Mouse (Mus musculus) ovary, adult 18-20 months (tissue): ENCODE results near the gene Mras.

Source experiments
- DNase-seq: peaks from one replicate; pipeline ENCODE4 v3.0.0; 2022; ENCODE audit warnings: low spot score, mixed read lengths

Mras gene

DNA sequence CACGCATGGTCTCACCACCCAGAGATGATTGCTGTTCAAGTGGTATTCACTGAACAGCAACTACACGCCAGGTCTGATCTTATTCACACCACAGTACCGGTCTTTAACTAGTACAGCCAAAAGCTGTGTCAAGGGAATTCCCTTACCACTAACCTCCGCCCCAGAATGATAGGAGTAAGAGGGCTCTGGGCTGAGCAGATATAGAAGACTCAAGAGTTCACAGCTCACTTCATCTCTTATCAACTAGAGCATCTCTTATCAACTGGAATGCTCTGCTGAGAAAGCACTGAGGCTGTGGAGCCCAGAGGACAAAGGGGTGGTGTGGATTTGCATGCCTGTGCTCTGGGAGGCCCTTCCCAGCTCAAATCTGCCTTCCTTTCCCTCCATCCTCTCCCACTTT is 25.4 kb downstream of the Mras start:
- no peak for DNase-seq

DNA sequence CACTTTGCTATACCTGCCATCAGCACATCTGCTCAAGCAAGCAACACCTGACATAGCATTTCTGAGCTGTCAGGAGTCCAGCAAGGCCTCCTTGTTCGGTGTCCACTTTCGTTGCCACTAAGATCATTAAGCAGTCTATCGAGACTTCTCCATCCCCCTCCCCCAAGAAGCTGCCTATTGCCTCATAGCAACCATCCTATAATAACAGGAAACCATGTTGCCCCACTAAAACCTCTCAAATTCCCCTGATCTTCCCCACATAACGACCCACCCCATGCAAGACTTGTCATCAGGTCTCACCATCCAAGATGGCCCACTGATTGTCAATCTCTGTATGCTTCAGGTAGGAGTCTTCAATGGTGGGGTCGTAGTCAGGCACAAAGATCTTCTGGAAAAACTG is 26.1 kb downstream of the Mras start:
- DNase-seq: no peak

DNA sequence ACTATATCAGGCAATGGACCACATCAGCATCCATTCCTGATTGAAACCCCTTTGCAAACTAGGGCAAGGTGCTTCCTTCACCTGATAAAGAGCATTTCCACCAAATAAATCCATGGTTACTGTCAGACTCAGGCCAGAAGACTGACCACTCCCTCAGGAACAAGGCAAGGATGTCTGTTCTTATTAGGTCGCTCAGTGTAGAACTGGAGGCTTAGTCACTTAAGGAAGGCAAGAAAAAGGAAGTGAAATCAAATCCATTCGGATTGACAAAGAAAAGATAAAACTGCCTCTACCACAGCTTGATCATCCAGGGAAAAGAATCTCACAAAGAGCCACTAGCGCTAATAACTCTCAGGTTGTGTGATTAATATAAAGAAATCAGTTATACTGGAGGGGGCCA is 27.9 kb downstream of the Mras start:
- DNase-seq: no peak

DNA sequence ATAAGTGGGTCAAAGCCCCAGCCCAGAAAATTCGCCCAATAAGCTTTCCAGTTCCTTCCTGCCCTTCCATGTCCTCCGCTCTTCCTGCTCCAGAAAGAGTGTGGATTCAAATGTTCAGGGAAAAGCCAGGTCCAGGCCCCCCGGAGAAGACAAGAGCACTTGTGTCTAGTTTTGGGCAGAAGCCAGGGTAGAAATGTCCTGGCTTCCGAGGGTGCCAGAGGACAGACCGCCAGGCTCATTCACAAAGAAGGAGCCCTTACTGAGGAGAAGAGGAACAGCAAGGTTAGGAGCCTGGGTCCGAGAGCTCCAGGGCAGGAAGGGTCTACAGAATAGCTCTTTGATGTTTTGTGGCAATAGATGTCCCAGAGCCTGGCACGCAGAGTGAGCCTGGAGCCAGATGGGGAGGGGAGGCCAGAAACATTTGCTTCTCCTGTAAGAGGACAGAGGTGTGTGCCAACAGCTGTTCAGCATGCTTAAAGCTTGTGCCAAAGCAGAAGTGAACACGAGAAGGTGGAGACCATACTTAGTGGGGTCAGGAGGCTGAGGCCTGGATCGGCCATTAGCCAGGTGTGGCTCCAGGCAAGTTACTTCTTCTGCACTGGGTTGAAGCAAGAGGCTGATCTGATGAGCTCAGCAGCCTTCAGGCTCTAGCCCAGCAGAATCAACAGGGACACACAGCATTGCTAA is 35.8 kb downstream of the Mras start:
- DNase-seq: no peak

DNA sequence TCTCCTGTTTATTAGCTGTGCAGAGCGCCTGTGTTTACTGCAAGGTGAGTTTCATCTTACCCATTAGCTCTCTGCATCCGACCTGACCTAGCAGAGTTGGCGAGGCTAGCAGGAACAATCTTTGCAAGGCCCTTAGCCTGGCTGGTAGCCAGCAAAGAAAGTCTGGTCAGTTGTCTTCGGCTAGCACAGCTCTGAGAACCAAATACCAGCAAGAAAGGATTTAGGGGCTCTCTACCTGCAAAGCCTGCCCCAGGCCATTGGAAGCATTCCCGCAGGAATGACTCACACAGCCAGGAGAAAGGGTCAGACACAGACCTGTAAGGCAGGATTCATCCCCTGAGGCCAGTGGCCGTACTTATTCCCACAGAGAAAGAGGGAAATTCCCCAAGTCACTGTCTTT is 36.4 kb downstream of the Mras start:
- peak; percentile 48 for DNase-seq

DNA sequence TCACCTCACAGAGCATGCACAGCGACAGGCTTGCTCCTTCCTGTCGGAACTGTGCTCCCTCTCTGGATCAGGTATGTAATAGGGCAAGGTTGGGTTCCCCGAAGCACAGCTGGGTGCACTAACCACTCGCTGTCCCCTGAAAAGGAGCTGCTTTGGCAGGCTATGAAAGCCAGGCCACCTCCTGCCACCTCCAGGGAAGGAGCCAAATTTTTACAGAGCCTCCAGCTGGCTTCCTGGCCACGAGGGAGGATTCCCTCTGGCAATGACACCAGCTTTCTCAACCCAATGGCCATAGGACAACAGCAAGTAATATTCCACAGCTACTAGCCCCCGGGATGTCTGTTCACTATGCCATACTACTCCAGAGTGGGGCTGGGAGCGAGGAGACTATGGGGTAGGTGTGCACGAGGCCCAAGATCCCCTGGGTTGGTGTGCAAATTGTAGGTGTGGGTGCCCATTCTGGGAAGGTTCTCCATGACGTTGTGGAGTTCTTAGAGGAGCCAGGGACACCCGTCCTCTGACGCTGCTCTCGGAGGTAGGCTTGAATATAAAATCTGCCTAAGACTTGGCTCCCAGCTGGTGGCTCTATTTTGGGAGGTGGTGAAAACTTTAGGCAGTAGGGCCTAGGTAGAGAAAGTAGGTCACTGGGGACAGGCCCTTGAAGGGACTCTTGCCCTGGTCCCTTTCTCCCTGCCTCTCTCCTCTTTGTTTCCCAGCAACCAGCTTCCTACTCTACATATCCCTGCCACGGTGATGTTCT is 39.9 kb downstream of the Mras start:
- no peak for DNase-seq

DNA sequence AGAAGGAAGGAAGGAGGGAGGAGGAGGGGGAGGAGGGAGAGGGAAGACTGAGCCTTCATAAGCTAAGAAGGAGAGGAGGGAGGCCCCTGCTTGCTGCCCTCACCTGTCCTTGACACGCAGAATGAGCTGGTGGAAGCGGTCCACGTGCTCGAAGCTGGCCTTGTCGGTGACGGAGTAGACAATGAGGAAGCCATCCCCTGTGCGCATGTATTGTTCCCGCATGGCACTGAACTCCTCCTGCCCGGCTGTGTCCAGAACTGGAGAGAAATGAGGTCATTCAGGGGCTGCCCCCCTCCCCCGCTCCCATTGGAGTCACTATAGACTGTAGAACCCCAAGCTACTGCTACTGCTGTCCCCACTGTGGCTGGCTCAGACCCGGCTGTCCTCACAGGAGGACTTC is 42.8 kb downstream of the Mras start:
- DNase-seq: peak; percentile 40

DNA sequence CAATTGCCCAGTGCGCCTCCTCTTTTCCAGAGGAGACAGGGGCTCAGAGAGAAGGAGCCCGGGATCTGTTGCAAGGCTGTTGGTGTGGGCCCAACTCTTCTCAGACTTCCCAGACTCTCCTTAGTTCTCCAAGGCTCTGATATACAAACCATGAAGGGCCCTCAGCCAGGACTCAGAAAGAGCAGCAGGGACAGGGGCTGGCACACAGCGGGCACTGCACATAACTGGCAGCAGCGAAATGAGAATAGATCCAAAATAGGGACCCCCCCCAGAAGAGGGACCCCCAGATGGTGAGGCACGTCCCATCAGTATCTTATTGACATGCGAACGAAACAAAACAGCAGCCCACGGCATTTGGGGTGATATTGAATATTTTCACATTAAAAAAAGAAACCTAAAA is 44.0 kb downstream of the Mras start:
- no peak for DNase-seq

DNA sequence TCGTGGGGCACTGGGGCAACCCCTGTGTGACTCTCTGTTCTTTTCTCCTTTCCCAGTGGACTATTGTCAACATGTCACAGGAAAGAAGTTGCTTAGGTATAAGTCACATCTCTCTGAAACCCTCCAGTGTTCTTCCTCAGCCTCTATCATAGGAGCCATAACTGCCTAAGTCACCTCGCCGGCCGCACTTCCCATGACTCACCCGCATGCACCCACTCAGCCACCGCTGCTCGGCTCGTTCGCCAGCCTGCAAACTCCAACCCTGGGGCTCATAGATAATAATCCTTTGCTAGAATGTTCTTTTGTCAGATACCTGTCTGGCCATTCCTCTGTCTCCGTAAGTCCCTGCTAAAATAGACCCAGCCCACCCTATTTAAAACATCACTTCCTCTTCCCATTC is 45.6 kb downstream of the Mras start:
- no peak for DNase-seq

DNA sequence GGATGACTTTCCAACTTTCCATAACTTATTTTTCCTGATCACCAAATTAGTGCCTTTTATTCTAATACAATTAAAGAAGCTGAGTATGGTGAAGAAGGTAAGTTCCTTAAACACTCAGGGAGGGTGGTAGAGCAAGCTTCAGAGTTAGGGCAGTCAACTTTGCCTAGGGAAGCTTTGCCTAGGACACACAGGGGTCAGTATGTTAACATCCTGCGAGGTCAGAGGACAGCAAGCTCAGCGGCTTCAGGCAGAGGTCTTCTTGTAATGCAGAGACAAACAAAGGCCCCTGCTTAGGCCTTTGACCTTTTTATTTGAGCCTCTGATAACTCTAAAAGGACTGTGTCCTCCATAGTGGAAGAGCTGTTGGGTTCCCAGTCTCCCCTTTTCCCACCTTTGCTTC is 46.5 kb downstream of the Mras start:
- DNase-seq: no peak

DNA sequence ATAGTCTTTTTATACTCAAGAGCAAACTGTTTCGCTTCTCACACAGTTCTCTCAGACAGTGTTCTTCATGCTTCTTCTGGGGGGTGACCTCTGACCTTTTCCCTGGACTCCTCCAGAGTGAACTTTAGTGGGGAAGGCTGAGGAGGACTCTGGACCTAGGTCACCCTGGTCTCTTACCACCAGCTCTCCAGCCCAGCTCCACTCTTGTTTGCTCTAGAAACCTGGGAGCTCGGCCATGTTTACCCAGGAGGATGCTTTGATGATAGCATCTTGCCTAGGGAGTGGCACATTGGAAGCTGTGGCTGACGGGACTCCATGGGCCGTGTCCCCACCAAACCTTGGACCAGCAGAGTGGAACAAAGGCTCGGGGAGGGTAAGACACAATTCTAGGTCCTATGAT is 47.0 kb downstream of the Mras start:
- peak; percentile 60 for DNase-seq

DNA sequence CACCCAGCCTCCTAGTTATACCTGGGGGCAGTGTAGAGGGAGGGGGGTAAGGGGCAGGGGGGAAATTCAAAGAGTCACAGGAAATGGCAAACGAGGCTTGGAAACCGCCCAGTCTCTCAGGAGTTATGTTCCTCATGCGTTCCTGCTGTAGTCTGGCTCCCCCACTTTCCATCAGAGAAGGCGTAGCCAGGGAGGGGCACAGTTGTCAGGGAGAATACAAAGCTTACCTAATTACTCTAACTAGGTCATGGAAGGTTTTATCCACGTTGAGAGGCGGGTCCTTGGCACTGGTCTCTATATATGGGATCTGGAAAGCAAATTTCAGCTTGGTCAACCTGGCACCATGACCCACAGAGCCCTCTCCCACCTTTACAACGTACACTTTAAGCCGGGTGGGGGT is 47.7 kb downstream of the Mras start:
- DNase-seq: no peak

DNA sequence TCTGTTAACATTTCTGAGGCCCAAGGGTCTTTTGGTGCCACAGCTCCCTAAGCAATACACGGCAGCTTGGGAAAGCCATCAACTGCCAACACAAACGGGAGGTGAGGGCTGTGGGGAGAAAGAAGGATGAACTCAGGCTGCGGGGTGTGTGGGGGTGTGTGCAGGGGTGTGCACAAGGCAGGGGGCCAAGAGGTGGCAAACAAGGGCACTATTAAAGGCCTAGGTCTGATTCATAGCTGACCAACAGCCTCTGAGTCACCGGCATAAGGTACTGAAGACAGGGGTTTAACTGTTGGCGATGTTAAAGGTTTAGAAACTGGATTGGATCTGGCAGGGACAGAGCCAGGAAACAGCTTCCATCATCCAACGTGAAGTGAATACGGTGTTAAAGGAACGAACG is 48.3 kb downstream of the Mras start:
- peak; percentile 35 for DNase-seq

DNA sequence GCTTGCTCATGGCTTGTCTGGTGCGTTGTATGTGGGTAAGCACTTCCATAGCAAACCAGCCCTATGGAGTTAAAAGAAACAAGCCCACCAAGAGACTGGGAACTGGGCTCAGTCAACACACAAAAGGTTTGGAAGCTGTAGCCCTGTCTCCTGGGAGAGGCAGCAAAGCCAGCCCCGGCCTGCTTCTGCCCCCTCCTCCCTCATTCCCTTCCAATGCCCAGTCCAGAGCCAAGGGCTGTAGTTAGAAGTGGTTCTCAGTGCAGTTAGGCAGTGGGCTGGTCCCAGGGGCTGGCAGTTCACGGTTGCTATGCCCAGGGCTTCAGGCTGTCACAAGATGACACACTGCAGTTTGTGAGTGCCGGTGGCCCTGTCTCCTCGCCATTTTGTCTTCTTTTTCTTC is 49.1 kb downstream of the Mras start:
- DNase-seq: no peak

DNA sequence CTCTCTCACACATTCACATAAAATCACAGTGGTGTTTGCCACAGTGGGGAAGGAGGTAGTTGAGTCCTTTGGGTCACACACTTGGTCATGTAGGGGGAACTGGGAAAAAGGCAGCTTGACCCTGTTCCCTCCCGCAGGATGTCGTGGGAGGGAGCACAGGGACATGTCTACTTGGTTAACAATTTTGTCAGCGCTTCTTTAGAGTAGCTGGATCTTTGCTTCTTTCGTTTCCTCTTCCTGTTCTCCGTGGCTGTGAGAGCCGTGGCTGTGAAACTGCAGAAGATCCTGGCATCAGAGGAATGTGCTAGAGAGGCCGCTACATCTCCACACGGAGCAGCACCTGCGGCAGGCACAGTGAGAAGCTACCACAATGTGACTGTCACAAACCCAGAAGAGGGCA is 54.6 kb downstream of the Mras start:
- DNase-seq: no peak

DNA sequence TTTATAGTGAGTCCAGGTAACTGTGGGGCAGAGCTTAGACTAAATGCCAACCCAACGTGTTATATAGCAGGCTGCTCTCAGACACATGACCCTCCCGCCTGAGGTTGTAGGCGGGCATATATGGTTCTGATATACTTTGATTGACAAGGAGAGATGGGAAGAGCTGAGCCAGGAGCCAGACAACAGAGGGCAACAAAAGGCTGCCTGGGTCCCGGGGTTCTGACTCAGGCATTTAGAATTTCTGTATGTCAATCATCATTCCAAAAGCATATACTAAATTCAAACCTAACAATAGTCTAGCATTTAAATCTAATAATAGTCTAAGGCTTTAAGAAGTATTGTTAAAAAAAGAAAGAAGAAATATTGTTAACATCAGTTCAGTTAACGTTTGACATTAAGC is 58.0 kb downstream of the Mras start:
- no peak for DNase-seq

DNA sequence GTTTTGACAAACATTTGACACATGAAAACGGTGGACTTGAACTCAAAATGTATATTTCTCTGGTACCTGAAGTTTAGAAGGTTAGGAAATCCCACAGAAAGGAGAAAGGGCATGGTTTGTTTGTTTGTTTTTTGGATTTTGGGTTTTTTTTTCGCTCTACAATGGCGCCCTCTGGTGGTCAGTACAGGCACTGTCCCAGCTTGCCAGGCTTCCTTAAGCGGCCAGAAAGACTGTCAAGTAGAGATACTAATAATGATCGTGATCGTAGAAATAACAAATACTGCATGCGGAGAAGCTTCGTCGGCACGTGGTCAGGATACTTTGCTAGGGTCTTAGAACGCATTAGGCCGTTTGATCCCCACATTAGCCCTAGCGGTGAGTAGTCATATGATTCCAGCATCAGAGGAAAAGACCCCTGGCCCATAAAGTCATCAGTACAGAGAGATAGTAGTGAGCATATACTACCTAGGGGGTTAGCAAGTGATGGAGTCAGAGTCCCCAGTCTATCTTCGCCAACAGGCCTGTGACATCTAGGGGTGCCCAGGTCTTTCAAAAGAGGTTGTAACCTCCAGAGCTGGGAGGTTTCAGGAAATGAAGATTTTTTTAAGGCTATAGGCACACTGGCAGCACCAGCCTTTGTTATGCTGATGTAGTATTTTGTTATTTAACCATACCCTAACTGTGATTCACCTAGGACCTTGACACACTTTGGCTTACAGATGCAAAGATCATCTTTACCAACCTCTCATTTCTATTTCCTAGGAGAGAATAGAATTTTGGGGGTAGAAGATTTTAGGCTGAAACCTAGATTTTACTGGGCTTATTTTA is 60.4 kb downstream of the Mras start:
- DNase-seq: no peak

DNA sequence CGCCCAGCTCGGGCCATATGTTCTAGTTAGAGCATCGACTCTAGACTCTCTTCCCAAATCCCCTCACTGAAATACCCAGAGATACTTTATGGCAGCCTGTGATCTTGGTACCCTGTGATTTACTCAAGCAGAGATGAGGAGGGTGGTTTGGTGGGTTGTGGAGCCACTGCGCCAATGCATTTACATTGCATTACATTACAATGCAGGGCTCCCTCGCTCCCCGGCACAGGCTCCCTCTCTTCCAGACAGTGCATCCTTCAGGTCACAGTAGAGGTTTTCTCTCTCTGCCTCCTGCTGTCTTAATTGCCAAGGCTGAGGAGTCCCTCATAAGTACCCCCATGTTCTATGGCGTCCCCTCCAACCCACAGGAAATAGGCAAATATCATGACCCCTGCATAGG is 68.8 kb downstream of the Mras start:
- no peak for DNase-seq

DNA sequence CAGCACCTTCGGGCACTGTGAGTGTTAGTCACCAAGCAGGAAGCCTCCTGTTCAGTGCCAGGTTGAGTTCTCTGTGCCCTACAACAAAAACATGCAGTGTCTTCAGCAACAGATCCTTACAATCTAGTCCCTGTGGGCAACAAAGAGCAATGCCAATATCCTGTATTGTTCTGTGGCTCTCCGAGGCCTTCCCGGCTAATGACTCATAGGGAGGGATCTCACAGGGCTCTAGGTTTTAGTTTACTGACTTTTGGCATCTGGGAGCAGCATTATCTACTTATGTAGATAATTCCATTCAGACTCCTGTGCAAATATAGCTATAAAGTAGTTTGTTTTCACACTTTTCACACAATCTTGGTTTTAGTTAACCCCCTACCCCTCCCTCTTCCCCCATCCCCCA is 71.3 kb downstream of the Mras start:
- DNase-seq: no peak

DNA sequence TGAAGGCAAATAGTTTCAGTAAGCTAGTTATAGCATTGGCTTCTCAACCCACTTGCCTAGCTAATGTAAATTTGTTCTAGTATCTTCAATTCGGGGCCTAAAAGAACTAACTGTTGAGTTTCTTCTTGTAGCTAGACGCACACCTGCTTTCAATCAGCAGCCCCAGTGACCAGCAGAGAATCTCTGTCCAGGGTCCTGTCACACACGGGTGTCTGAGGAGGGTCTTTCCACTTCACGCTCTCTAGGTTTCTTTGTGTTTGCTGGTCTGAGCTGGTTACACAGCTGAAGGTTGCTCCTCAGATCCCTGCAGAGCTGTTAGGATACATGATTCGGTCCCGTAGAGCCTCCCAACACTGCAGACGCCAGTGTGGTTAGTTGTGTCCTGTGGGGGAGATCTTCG is 74.1 kb downstream of the Mras start:
- no peak for DNase-seq

DNA sequence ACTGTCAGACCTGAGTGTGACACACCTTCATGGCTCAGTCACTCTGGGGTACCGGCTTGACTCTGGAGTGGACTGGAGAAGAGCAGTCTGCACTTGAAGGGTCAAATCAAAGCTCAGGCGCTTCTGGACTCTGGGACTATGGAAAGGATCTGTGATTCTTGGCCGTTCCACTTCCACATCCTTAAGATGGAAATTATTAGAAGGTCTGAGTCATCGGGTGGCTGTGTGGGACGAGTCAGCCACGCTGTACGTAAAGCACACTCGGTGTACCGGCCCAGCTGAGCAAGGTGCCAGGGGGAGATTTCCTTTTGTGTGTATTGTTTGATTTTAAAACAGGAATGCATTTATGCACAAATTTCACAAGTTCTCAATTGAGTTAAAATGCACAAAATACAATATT is 75.2 kb downstream of the Mras start:
- no peak for DNase-seq

DNA sequence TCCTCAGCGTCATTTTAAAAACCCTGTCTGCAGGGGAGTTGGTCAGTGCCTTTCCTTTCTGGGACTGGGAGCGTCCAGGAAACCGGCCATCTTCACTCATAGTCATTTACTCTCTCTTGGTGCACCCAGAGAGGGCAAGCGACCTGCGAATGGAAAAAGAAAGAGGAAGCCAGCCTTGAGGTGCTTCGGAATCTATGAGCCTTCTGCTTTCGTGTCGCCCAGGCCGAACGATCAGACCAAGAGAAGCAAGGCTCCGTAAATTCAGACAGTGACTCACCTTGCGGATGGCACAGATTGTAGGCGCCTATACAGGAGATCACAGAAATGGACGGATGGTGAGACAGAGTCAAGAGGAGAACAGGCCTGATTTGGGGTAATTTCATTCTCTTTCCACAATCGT is 78.2 kb downstream of the Mras start:
- DNase-seq: no peak
